Mouse (Mus musculus): ENCODE results near the gene Abhd15. TPM values are rescaled to one million over a fixed set of nuclear protein-coding genes. Genes with fewer than 3 reads are reported as not detected.
A peak's percentile ranks its signal among the peaks of the same experiment; 100 is the strongest.

The Abhd15 gene
- 4.1 and 6.5 TPM in 2 replicates for polyA plus RNA-seq (2012; rRNA removed)

GRCm38 (mm10) chr11:77514832-77515636 is at the start of gene Abhd15:
Gene Abhd15 (plus strand): TSS chr11:77515121.
- H3K4me3 ChIP-seq (ENCODE audit: extremely low read depth, insufficient read depth, insufficient read length) = peak within 1 kb of the TSS; percentile 58
- peaks cover 6% of the 10 kb centered on the region for H3K27me3 ChIP-seq (ENCODE audit: control insufficient read depth, insufficient read depth, low read length)
- under 1% methylated on average over 68 of the region's 72 CpGs for WGBS
- peak in 1 of 2 experiments; percentile 56 for DNase-seq (ENCODE audit: low read depth in 1 of 2, low spot score in 2 of 2)
- H3K4me1 ChIP-seq (ENCODE audit: control insufficient read depth, insufficient read depth, insufficient read length) = peaks cover 38% of the 10 kb centered on the region
- no peaks in the 10 kb centered on the region for H3K36me3 ChIP-seq (ENCODE audit: control insufficient read depth, insufficient read depth, low read length)
- H3K27ac ChIP-seq (ENCODE audit: insufficient read depth, low read length) = peak within 1 kb of the TSS; percentile 43
- TF ChIP-seq POLR2A (IDR thresholded peaks at IDR 0.05; ENCODE audit: low read depth, low read length) (peak; percentile 2; the same call in 1 of the 2 replicates), CTCF (IDR thresholded peaks at IDR 0.05; ENCODE audit: extremely low read depth, insufficient read depth, insufficient read length, insufficient replicate concordance) (no peak)

GRCm38 (mm10) chr11:77466544-77466943 is 48.4 kb upstream of the Abhd15 start:
- TF ChIP-seq POLR2A (IDR thresholded peaks at IDR 0.05; ENCODE audit: low read depth, low read length) (no peak), CTCF (IDR thresholded peaks at IDR 0.05; ENCODE audit: extremely low read depth, insufficient read depth, insufficient read length, insufficient replicate concordance) (no peak)
- H3K36me3 ChIP-seq (ENCODE audit: control insufficient read depth, insufficient read depth, low read length) = no peaks in the 10 kb centered on the region
- peaks cover 13% of the 10 kb centered on the region for H3K27me3 ChIP-seq (ENCODE audit: control insufficient read depth, insufficient read depth, low read length)
- 58% methylated on average over 9 of the region's 9 CpGs for WGBS
- H3K27ac ChIP-seq (ENCODE audit: insufficient read depth, low read length) = no peak overlapping the region
- H3K4me1 ChIP-seq (ENCODE audit: control insufficient read depth, insufficient read depth, insufficient read length) = peaks cover 7% of the 10 kb centered on the region
- no peak for DNase-seq (ENCODE audit: low read depth in 1 of 2, low spot score in 2 of 2)
- no peak overlapping the region for H3K4me3 ChIP-seq (ENCODE audit: extremely low read depth, insufficient read depth, insufficient read length)

- Histone ChIP-seq H3K27ac (ENCODE audit: insufficient read depth, low read length) (no peak overlapping the region), H3K36me3 (ENCODE audit: control insufficient read depth, insufficient read depth, low read length) (no peaks in the 10 kb centered on the region), H3K4me1 (ENCODE audit: control insufficient read depth, insufficient read depth, insufficient read length) (peaks cover 7% of the 10 kb centered on the region), H3K27me3 (ENCODE audit: control insufficient read depth, insufficient read depth, low read length) (peaks cover 13% of the 10 kb centered on the region), H3K4me3 (ENCODE audit: extremely low read depth, insufficient read depth, insufficient read length) (no peak overlapping the region)
- WGBS = 4% methylated on average over 25 of the region's 25 CpGs
- DNase-seq (ENCODE audit: low read depth in 1 of 2, low spot score in 2 of 2) = peak; percentile 35 to 81
- TF ChIP-seq CTCF (IDR thresholded peaks at IDR 0.05; ENCODE audit: extremely low read depth, insufficient read depth, insufficient read length, insufficient replicate concordance) = peak; percentile 74
- TF ChIP-seq POLR2A (IDR thresholded peaks at IDR 0.05; ENCODE audit: low read depth, low read length) = no peak
These were observed 47.8 kb upstream of the Abhd15 start for GRCm38 (mm10) chr11:77467157-77467556.

- WGBS = 7% methylated on average over 20 of the region's 20 CpGs
- DNase-seq (ENCODE audit: low read depth in 1 of 2, low spot score in 2 of 2) = peak; percentile 47 to 77
These were observed 47.1 kb upstream of the Abhd15 start for GRCm38 (mm10) chr11:77467784-77468183.

GRCm38 (mm10) chr11:77468397-77468796 is 46.5 kb upstream of the Abhd15 start:
- Histone ChIP-seq H3K4me1 (ENCODE audit: control insufficient read depth, insufficient read depth, insufficient read length) (peaks cover 7% of the 10 kb centered on the region), H3K4me3 (ENCODE audit: extremely low read depth, insufficient read depth, insufficient read length) (no peak overlapping the region), H3K27me3 (ENCODE audit: control insufficient read depth, insufficient read depth, low read length) (peaks cover 3% of the 10 kb centered on the region; the same call in 1 of the 2 replicates), H3K36me3 (ENCODE audit: control insufficient read depth, insufficient read depth, low read length) (no peaks in the 10 kb centered on the region), H3K27ac (ENCODE audit: insufficient read depth, low read length) (no peak overlapping the region)
- DNase-seq (ENCODE audit: low read depth in 1 of 2, low spot score in 2 of 2) = no peak
- WGBS = 91% methylated on average over 9 of the region's 9 CpGs
- TF ChIP-seq CTCF (IDR thresholded peaks at IDR 0.05; ENCODE audit: extremely low read depth, insufficient read depth, insufficient read length, insufficient replicate concordance) (no peak), POLR2A (IDR thresholded peaks at IDR 0.05; ENCODE audit: low read depth, low read length) (no peak)

More at GRCm38 (mm10) chr11:77467784-77468183, 47.1 kb upstream of the Abhd15 start:
- peak overlapping the region; percentile 12; the same call in 1 of the 2 replicates for H3K4me3 ChIP-seq (ENCODE audit: extremely low read depth, insufficient read depth, insufficient read length)
- no peaks in the 10 kb centered on the region for H3K36me3 ChIP-seq (ENCODE audit: control insufficient read depth, insufficient read depth, low read length)
- H3K4me1 ChIP-seq (ENCODE audit: control insufficient read depth, insufficient read depth, insufficient read length) = peaks cover 7% of the 10 kb centered on the region
- H3K27me3 ChIP-seq (ENCODE audit: control insufficient read depth, insufficient read depth, low read length) = peaks cover 8% of the 10 kb centered on the region
- H3K27ac ChIP-seq (ENCODE audit: insufficient read depth, low read length) = no peak overlapping the region
- TF ChIP-seq CTCF (IDR thresholded peaks at IDR 0.05; ENCODE audit: extremely low read depth, insufficient read depth, insufficient read length, insufficient replicate concordance) (peak; percentile 91), POLR2A (IDR thresholded peaks at IDR 0.05; ENCODE audit: low read depth, low read length) (no peak)

- Histone ChIP-seq H3K4me1 (ENCODE audit: control insufficient read depth, insufficient read depth, insufficient read length) (peaks cover 7% of the 10 kb centered on the region), H3K36me3 (ENCODE audit: control insufficient read depth, insufficient read depth, low read length) (no peaks in the 10 kb centered on the region), H3K27me3 (ENCODE audit: control insufficient read depth, insufficient read depth, low read length) (no peaks in the 10 kb centered on the region), H3K27ac (ENCODE audit: insufficient read depth, low read length) (no peak overlapping the region), H3K4me3 (ENCODE audit: extremely low read depth, insufficient read depth, insufficient read length) (no peak overlapping the region)
- 95% methylated on average over 29 of the region's 29 CpGs for WGBS
- no peak for TF ChIP-seq POLR2A (IDR thresholded peaks at IDR 0.05; ENCODE audit: low read depth, low read length)
- no peak for TF ChIP-seq CTCF (IDR thresholded peaks at IDR 0.05; ENCODE audit: extremely low read depth, insufficient read depth, insufficient read length, insufficient replicate concordance)
- no peak for DNase-seq (ENCODE audit: low read depth in 1 of 2, low spot score in 2 of 2)
These were observed 43.5 kb upstream of the Abhd15 start for GRCm38 (mm10) chr11:77471407-77471806.

- no peak overlapping the region for H3K27ac ChIP-seq (ENCODE audit: insufficient read depth, low read length)
- peaks cover under 1% of the 10 kb centered on the region; the same call in 1 of the 2 replicates for H3K4me1 ChIP-seq (ENCODE audit: control insufficient read depth, insufficient read depth, insufficient read length)
- no peaks in the 10 kb centered on the region for H3K27me3 ChIP-seq (ENCODE audit: control insufficient read depth, insufficient read depth, low read length)
- H3K36me3 ChIP-seq (ENCODE audit: control insufficient read depth, insufficient read depth, low read length) = no peaks in the 10 kb centered on the region
- TF ChIP-seq POLR2A (IDR thresholded peaks at IDR 0.05; ENCODE audit: low read depth, low read length) (no peak), CTCF (IDR thresholded peaks at IDR 0.05; ENCODE audit: extremely low read depth, insufficient read depth, insufficient read length, insufficient replicate concordance) (no peak)
- no peak overlapping the region for H3K4me3 ChIP-seq (ENCODE audit: extremely low read depth, insufficient read depth, insufficient read length)
- 95% methylated on average over 16 of the region's 16 CpGs for WGBS
- DNase-seq (ENCODE audit: low read depth in 1 of 2, low spot score in 2 of 2) = no peak
These were observed 42.1 kb upstream of the Abhd15 start for GRCm38 (mm10) chr11:77472775-77473174.
